ENCODE assay signal across 8 mouse cellular contexts in the genomic region with DNA sequence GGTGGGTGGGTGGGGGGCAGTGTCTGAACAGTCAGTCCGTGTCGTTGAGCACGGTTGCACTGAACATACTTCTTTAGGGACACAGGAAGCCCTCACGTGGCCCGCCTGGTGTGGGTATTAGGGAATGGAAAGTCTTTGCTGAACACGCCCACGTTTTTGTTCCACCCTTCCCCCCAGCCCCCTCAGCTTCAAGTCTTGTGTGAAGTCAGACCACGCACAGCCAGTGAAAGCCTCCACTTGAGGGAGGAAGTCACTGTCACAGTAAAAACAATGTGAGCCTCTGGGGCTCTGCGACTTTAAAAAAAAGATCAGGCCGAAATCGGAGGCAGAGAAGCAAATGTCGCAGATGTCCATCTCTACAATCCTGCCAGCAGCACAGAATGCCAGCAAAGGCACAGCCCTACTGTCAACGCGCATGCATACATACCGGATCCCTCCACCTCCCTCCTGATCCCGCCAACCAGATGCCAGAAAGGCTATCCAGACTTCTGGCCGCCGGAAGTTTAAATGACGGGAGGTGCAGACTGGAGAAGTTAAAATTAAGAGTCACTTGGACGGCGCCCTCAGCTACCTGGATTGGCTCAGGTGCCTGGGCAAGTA. TPM values are rescaled to one million over a fixed set of nuclear protein-coding genes. Genes with fewer than 3 reads are reported as not detected.
DNase-seq lines count a peak whose midpoint lies in the region; ATAC-seq and TF ChIP-seq lines count a peak whose summit lies in the region.

No protein-coding gene starts in this region.

- H3K4me3 ChIP-seq in heart, embryonic 13.5 days = peak overlapping the region; percentile 58
- peak overlapping the region; percentile 40 for H3K4me3 ChIP-seq in kidney, postnatal 0 days (replicated peaks; ENCODE audit: low read depth, low read length)
- H3K4me3 ChIP-seq in liver, adult 2 months (ENCODE audit: insufficient read depth, low read depth, low read length) = peak overlapping the region; percentile 70
- peak overlapping the region; percentile 42 for H3K4me3 ChIP-seq in stomach, embryonic 14.5 days (ENCODE audit: low read depth, low read length)

- H3K27ac ChIP-seq in heart, embryonic 13.5 days (replicated peaks) = peak overlapping the region; percentile 79
- H3K27ac ChIP-seq in kidney, postnatal 0 days = peak overlapping the region; percentile 84
- peak overlapping the region; percentile 77 for H3K27ac ChIP-seq in liver, adult 2 months (replicated peaks; ENCODE audit: insufficient read depth, low read depth, low read length)
- H3K27ac ChIP-seq in stomach, embryonic 14.5 days (ENCODE audit: low read length) = no peak overlapping the region

- ATAC-seq in heart, embryonic 13.5 days (ENCODE audit: extremely low read depth, insufficient number of reproducible peaks, low FRiP score, low TSS enrichment) = peak; percentile 33; the same call in 1 of the 2 replicates
- ATAC-seq in kidney, postnatal 0 days (replicated peaks; ENCODE audit: low FRiP score, low read depth) = peak; percentile 55
- ATAC-seq in stomach, embryonic 14.5 days (ENCODE audit: insufficient number of reproducible peaks, insufficient read depth, low FRiP score, low read depth) = peak; percentile 46

- no peaks in the 10 kb centered on the region for H3K79me2 ChIP-seq in liver, adult 2 months (ENCODE audit: control insufficient read depth, insufficient read depth, low read length)

- H3K4me1 ChIP-seq in heart, embryonic 13.5 days = peaks cover 22% of the 10 kb centered on the region
- peaks cover 17% of the 10 kb centered on the region for H3K4me1 ChIP-seq in kidney, postnatal 0 days (replicated peaks; ENCODE audit: insufficient read depth, low read length)
- peaks cover 59% of the 10 kb centered on the region for H3K4me1 ChIP-seq in liver, adult 2 months (ENCODE audit: control insufficient read depth, insufficient read depth, low read length)
- H3K4me1 ChIP-seq in stomach, embryonic 14.5 days (ENCODE audit: control insufficient read depth, insufficient read depth, low read length) = no peaks in the 10 kb centered on the region; the same call in 1 of the 2 replicates

- TF ChIP-seq POLR2A in liver, adult 2 months (IDR thresholded peaks at IDR 0.05; ENCODE audit: extremely low read depth, insufficient read depth, low read length) = no peak

- peak overlapping the region; percentile 81 for H3K9ac ChIP-seq in heart, embryonic 13.5 days
- peak overlapping the region; percentile 36 for H3K9ac ChIP-seq in kidney, postnatal 0 days (ENCODE audit: low read depth, low read length)
- H3K9ac ChIP-seq in liver, adult 2 months (ENCODE audit: low read depth, low read length) = peak overlapping the region; percentile 80
- H3K9ac ChIP-seq in stomach, embryonic 14.5 days (replicated peaks; ENCODE audit: low read depth, low read length) = peak overlapping the region; percentile 25; the same call in 1 of the 2 replicates

- DNase-seq in urinary bladder, adult 18-20 months (ENCODE audit: low spot score in 2 of 2) = peak; percentile 50 to 78
- DNase-seq in urinary bladder, postnatal 10 days (ENCODE audit: low spot score) = no peak
- peak; percentile 81 for DNase-seq in fibroblast of lung, adult 2 months (ENCODE audit: low read depth)
- peak; percentile 83 for DNase-seq in kidney, postnatal 0 days (ENCODE audit: low spot score)
- peak; percentile 82 for DNase-seq in liver, adult 2 months (ENCODE audit: extremely low read depth, low read depth, low spot score)
- peak; percentile 91 for DNase-seq in naive thymus-derived CD4-positive, alpha-beta T cell, adult 2 months (ENCODE audit: low read depth)

- TF ChIP-seq CTCF in kidney, postnatal 0 days (IDR thresholded peaks at IDR 0.05; ENCODE audit: low read depth) = no peak
- no peak for TF ChIP-seq CTCF in liver, adult 2 months (IDR thresholded peaks at IDR 0.05; ENCODE audit: low read depth, low read length)

- 4% methylated on average over 21 of the region's 21 CpGs for WGBS in heart, embryonic 13.5 days
- WGBS in kidney, postnatal 0 days = under 1% methylated on average over 21 of the region's 21 CpGs
- 1% methylated on average over 21 of the region's 21 CpGs for WGBS in liver, adult 2 months
- 2% methylated on average over 21 of the region's 21 CpGs for WGBS in stomach, embryonic 14.5 days

- peaks cover 17% of the 10 kb centered on the region; the same call in 1 of the 2 replicates for H3K27me3 ChIP-seq in heart, embryonic 13.5 days (replicated peaks)
- H3K27me3 ChIP-seq in kidney, postnatal 0 days (ENCODE audit: insufficient read depth, low read length) = no peaks in the 10 kb centered on the region
- H3K27me3 ChIP-seq in liver, adult 2 months (ENCODE audit: control insufficient read depth, insufficient read depth, low read length) = no peaks in the 10 kb centered on the region
- H3K27me3 ChIP-seq in stomach, embryonic 14.5 days (ENCODE audit: control insufficient read depth, insufficient read depth, low read length) = no peaks in the 10 kb centered on the region

- H3K4me2 ChIP-seq in heart, embryonic 13.5 days = peak overlapping the region; percentile 97
- H3K4me2 ChIP-seq in kidney, postnatal 0 days (ENCODE audit: low read length) = peak overlapping the region; percentile 89
- H3K4me2 ChIP-seq in stomach, embryonic 14.5 days (replicated peaks; ENCODE audit: low read depth, low read length) = peak overlapping the region; percentile 98

- H3K9me3 ChIP-seq in heart, embryonic 13.5 days = no peaks in the 10 kb centered on the region
- H3K9me3 ChIP-seq in kidney, postnatal 0 days (replicated peaks; ENCODE audit: low read length) = no peaks in the 10 kb centered on the region
- no peaks in the 10 kb centered on the region for H3K9me3 ChIP-seq in stomach, embryonic 14.5 days (ENCODE audit: control insufficient read depth, low read depth, low read length)

- H3K36me3 ChIP-seq in heart, embryonic 13.5 days = no peaks in the 10 kb centered on the region
- no peaks in the 10 kb centered on the region for H3K36me3 ChIP-seq in kidney, postnatal 0 days (ENCODE audit: insufficient read depth, low read length)
- peaks cover 9% of the 10 kb centered on the region; the same call in 1 of the 2 replicates for H3K36me3 ChIP-seq in liver, adult 2 months (ENCODE audit: control insufficient read depth, insufficient read depth, low read length)
- H3K36me3 ChIP-seq in stomach, embryonic 14.5 days (ENCODE audit: control insufficient read depth, insufficient read depth, low read length) = no peaks in the 10 kb centered on the region

RNA-seq across cellular contexts. Expression of a gene that starts 4.1 kb away (rescaled TPM):
- 5.6 and 6.0 TPM in 2 replicates for polyA plus RNA-seq in heart, embryonic 13.5 days (2015; fragmentation: Nextera tagmentation; extraction: Ambion mirVana)
- 19.1 and 20.2 TPM in 2 replicates for polyA plus RNA-seq in kidney, postnatal 0 days (2015; fragmentation: Nextera tagmentation; extraction: Ambion mirVana)
- total RNA-seq in liver, adult 2 months (2014; rRNA removed) = 220 and 428 TPM in 2 replicates
- polyA plus RNA-seq in liver, adult 2 months (2012; rRNA removed) = 287 and 304 TPM in 2 replicates
- 6.4 and 8.4 TPM in 2 replicates for polyA plus RNA-seq in stomach, embryonic 14.5 days (2014; fragmentation: Nextera tagmentation; extraction: Ambion mirVana)

RNA-seq across cellular contexts. Expression of a gene that starts 34.4 kb away (rescaled TPM):
- not detected in 2 replicates for polyA plus RNA-seq in heart, embryonic 13.5 days (2015; fragmentation: Nextera tagmentation; extraction: Ambion mirVana)
- polyA plus RNA-seq in kidney, postnatal 0 days (2015; fragmentation: Nextera tagmentation; extraction: Ambion mirVana) = 0.08 TPM in 1 of 2 replicates, not detected in the other
- total RNA-seq in liver, adult 2 months (2014; rRNA removed) = 11.2 and 23.4 TPM in 2 replicates
- 3.8 and 4.2 TPM in 2 replicates for polyA plus RNA-seq in liver, adult 2 months (2012; rRNA removed)
- polyA plus RNA-seq in stomach, embryonic 14.5 days (2014; fragmentation: Nextera tagmentation; extraction: Ambion mirVana) = not detected in 2 replicates

Comparison
In these comparisons a context has a peak if more than half of its experiments do, and no peak if none do; other contexts are left out.
1. H3K9ac ChIP-seq: peak in every context shown above with its lines; median percentile 81 in heart, embryonic 13.5 days; 80 in liver, adult 2 months; 36 in kidney, postnatal 0 days; 25 in stomach, embryonic 14.5 days.
2. RNA of a gene that starts 4.1 kb away (polyA plus RNA-seq): 287 to 304 TPM in liver, adult 2 months; 19.1 to 20.2 TPM in kidney, postnatal 0 days, 6.4 to 8.4 TPM in stomach, embryonic 14.5 days and 5.6 to 6.0 TPM in heart, embryonic 13.5 days; every median in the first group is over 10 times any median in the second.
3. Peak in every context shown above with its lines, with median percentiles within 50 percentile points of each other: ATAC-seq, H3K4me2 ChIP-seq and H3K4me3 ChIP-seq.